Mouse (Mus musculus) lung, postnatal 0 days (tissue): ENCODE data around the gene Zc3h15.

Source experiments
- CTCF ChIP-seq: IDR thresholded peaks from 2 replicates; pipeline ENCODE4 v1.5.1; 2016; ENCODE audit warnings: antibody characterized with exemption, mild to moderate bottlenecking
- EP300 ChIP-seq: IDR thresholded peaks from 2 replicates; pipeline ENCODE4 v1.6.1; 2016; ENCODE audit warnings: antibody characterized with exemption, mild to moderate bottlenecking, control low read depth

DNA sequence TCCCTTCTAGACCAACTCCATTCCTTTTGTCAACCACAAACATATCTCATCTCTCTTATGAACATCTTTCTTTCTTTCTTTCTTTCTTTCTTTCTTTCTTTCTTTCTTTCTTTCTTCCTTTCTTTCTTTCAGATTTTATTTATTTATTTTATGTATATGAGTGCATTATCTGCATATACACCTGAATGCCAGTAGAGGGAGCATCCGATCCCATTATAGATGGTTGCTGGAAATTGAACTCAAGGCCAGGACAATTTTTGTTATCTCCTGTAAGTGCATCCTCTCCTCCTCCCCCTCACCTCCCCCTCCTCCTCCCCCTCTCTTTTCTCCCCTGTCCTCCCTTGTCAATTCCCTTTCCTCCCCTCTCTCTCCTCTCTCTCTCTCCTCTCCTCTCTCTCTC lies 54.2 kb downstream of the Zc3h15 start:
- TF ChIP-seq CTCF, result peak; percentile 53
- no peak for TF ChIP-seq EP300
